Mouse (Mus musculus) Patski (cell line): ENCODE results near the gene Mcm2. TPM values are rescaled to one million over a fixed set of nuclear protein-coding genes. Genes with fewer than 3 reads are reported as not detected.

ENCODE experiments used
- ATAC-seq: fragments of 100-300 bp; one replicate; pipeline ENCODE4 v1.8.0; 2021
- CTCF ChIA-PET: fragments of 350-600 bp; sonication (Branson Sonifier 250); formaldehyde crosslinking; loops from one replicate; lab custom pipeline; 2022; ENCODE audit warnings: inconsistent platforms; lab: Charles Lee
- POLR2A ChIA-PET: fragments of 350-600 bp; sonication (Branson Sonifier 250); formaldehyde crosslinking; loops from one replicate; lab custom pipeline; 2022; ENCODE audit warnings: antibody characterized with exemption, inconsistent platforms; lab: Charles Lee
- DNase-seq: peaks from one replicate; pipeline ENCODE4 v3.0.0-alpha.2; 2011; ENCODE audit warnings: low read depth, low spot score
- H3K27me3 ChIP-seq: fragments of 371-371 bp; one replicate; pipeline ENCODE4 v1.5.1; 2021
- CTCF ChIP-seq: fragments of 100-300 bp; IDR thresholded peaks from one replicate; pipeline ENCODE4 v1.5.1; 2021
- in situ Hi-C: fragments of 300-500 bp; cut with MboI; formaldehyde crosslinking; loops from 3 replicates; pipeline ENCODE4 v1.11.1; 2018; ENCODE audit warnings: low pct_unique_long_range_greater_than_20kb, mixed read lengths
- polyA plus RNA-seq: library from polyadenylated mRNA; unstranded; gene quantifications from one replicate; pipeline ENCODE4 v1.2.3, GENCODE M21; 2021

Mcm2 gene
- polyA plus RNA-seq, 1 experiment from 2014 or later = 61.8 TPM

GRCm38 (mm10) chr6:88838613-88839012, 60.0 kb downstream of the Mcm2 start:
- in situ Hi-C loops = no loop called here
- DNase-seq = no peak
- no peaks in the 10 kb centered on the region for H3K27me3 ChIP-seq
- TF ChIP-seq CTCF = no peak
- CTCF ChIA-PET = no interaction called here
- no peak for ATAC-seq
- POLR2A ChIA-PET = no interaction called here

GRCm38 (mm10) chr6:88837999-88838398, 60.6 kb downstream of the Mcm2 start:
- ChIA-PET POLR2A (no interaction called here), CTCF (interaction anchor here (1.5 kb wide), 1 partner anchor 290 kb away, joined by 4 read pairs; no protein-coding TSS in a partner anchor)
- in situ Hi-C loops = no loop called here
- no peak for ATAC-seq
- no peaks in the 10 kb centered on the region for H3K27me3 ChIP-seq
- no peak for DNase-seq
- no peak for TF ChIP-seq CTCF

- ChIA-PET POLR2A (interaction anchor here (0.6 kb wide), 1 partner anchor 10 kb away, joined by 3 read pairs; no protein-coding TSS in a partner anchor), CTCF (no interaction called here)
- H3K27me3 ChIP-seq = no peaks in the 10 kb centered on the region
- TF ChIP-seq CTCF = no peak
- ATAC-seq (no peak), DNase-seq (no peak)
- in situ Hi-C loops = no loop called here
Observed at GRCm38 (mm10) chr6:88836178-88836819, 62.3 kb downstream of the Mcm2 start.

- H3K27me3 ChIP-seq = no peaks in the 10 kb centered on the region
- TF ChIP-seq CTCF = no peak
- ATAC-seq (no peak), DNase-seq (no peak)
- ChIA-PET CTCF (interaction anchor here (1.6 kb wide), 1 partner anchor 21 kb away, joined by 3 read pairs; no protein-coding TSS in a partner anchor), POLR2A (no interaction called here)
- in situ Hi-C loops = no loop called here
Observed at GRCm38 (mm10) chr6:88835047-88835446, 63.5 kb downstream of the Mcm2 start.

Other genes starting within 250 kb of the Mcm2 start
- 4.2 TPM for gene Mgll, start 174.4 kb downstream of the Mcm2 start, polyA plus RNA-seq
- gene Abtb1, start 56.8 kb downstream of the Mcm2 start, polyA plus RNA-seq = 35.8 TPM
- gene Podxl2, start 23.7 kb downstream of the Mcm2 start, polyA plus RNA-seq = 41.5 TPM
- gene Tpra1, start 3.5 kb upstream of the Mcm2 start, polyA plus RNA-seq = 64.5 TPM